Mouse (Mus musculus) stomach, embryonic 16.5 days (tissue): ENCODE measurements around the gene Gm16253. TPM values are rescaled to one million over a fixed set of nuclear protein-coding genes. Genes with fewer than 3 reads are reported as not detected.

Experiments used
- ATAC-seq: fragments of 200-750 bp; cut with Nextera tagmentation; 2 replicates; pipeline ENCODE4 v1.8.0; 2017; ENCODE audit warnings: moderate number of reproducible peaks, moderate TSS enrichment; ENCODE audit not compliant: insufficient read depth, low FRiP score
- H3K27ac ChIP-seq: fragments of 300-500 bp; sonication (generic); 2 replicates; pipeline ENCODE4 v1.5.1; 2014; ENCODE audit warnings: low read length
- H3K27me3 ChIP-seq: fragments of 300-500 bp; sonication (generic); 2 replicates; pipeline ENCODE4 v1.6.1; 2014; ENCODE audit warnings: low read length, control low read depth, mixed read lengths; ENCODE audit not compliant: control insufficient read depth, insufficient read depth
- H3K36me3 ChIP-seq: fragments of 300-500 bp; sonication (generic); 2 replicates; pipeline ENCODE4 v1.6.1; 2014; ENCODE audit warnings: low read length; ENCODE audit not compliant: control insufficient read depth, insufficient read depth
- H3K4me1 ChIP-seq: fragments of 300-500 bp; sonication (generic); 2 replicates; pipeline ENCODE4 v1.6.1; 2014; ENCODE audit warnings: low read length, control low read depth, mixed read lengths; ENCODE audit not compliant: control insufficient read depth, insufficient read depth
- H3K4me2 ChIP-seq: fragments of 300-500 bp; sonication (generic); 2 replicates; pipeline ENCODE4 v1.6.1; 2014; ENCODE audit warnings: low read depth, low read length, mixed read lengths
- H3K4me3 ChIP-seq: fragments of 300-500 bp; sonication (generic); replicated peaks from 2 replicates; pipeline ENCODE4 v1.5.1; 2014; ENCODE audit warnings: mild to moderate bottlenecking, low read length
- H3K9ac ChIP-seq: fragments of 300-500 bp; sonication (generic); 2 replicates; pipeline ENCODE4 v1.6.1; 2014; ENCODE audit warnings: low read length
- H3K9me3 ChIP-seq: fragments of 300-500 bp; sonication (generic); replicated peaks from 2 replicates; pipeline ENCODE4 v1.6.1; 2016; ENCODE audit warnings: low read length, control low read depth; ENCODE audit not compliant: control insufficient read depth
- WGBS: fragments of 180-500 bp; shearing (Covaris S2); extraction: QIAGEN DNeasy Blood & Tissue Kit; methylation state at CpG from one replicate; pipeline ENCODE4 v1.1.7; 2014; 5-methylcytosine and 5-hydroxymethylcytosine counted together
- polyA plus RNA-seq: library from polyadenylated mRNA; unstranded; fragments of >200 nt; fragmentation: Nextera tagmentation; extraction: Ambion mirVana; gene quantifications from 2 replicates; pipeline ENCODE4 v1.2.1, GENCODE M21; 2015

Gm16253 gene
- polyA plus RNA-seq, 1 experiment from 2014 or later = 0.89 TPM

GRCm38 (mm10) chr3:96575272-96575984 is 1.4 kb upstream of the Gm16253 start:
- Histone ChIP-seq H3K9ac (0 out of 2 replicates have a peak overlapping the region, but pooled peaks have one; percentile 11), H3K4me3 (no peak overlapping the region), H3K27ac (peak overlapping the region; percentile 95), H3K27me3 (no peaks in the 10 kb centered on the region), H3K9me3 (no peaks in the 10 kb centered on the region), H3K4me1 (peaks cover 24% of the 10 kb centered on the region), H3K4me2 (no peak overlapping the region; the same call in 1 of the 2 replicates), H3K36me3 (no peaks in the 10 kb centered on the region)
- 82% methylated on average over 8 of the region's 8 CpGs for WGBS
- ATAC-seq = no peak

DNA sequence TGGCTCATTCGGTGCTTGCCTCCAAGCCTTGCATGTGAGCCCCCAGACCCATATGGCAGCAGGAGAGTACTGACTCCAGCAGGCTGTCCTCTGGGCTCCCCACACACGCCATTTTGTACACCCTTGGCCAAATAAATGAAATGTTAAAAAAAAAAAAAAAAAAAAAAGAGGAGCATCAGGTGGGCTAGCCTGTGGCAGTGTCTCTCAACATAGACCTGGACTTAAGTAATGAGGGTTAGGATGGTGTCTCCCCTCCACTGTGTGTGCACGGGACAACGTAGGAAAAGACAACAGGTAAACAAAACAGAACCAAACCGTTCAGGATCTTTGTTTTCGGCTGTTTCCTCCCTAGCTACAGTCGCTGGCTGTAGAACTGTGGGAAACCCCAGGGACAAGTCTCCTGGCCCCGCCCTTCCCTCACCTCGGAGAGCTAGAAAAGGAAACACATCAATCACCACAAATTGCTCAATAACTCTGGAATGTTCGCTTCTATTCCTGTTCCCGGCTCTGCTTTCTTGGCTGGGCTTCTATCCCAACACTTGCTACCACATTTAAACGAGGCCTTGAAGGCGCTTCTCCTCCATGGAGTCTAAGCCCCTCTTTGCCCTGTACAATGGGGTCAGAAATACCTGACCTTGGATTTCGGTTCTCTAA is 652 bp upstream of the Gm16253 start:
- Histone ChIP-seq H3K9ac (peak overlapping the region; percentile 54), H3K4me1 (peaks cover 27% of the 10 kb centered on the region), H3K4me3 (peak overlapping the region; percentile 22), H3K9me3 (no peaks in the 10 kb centered on the region), H3K4me2 (peak overlapping the region; percentile 52), H3K36me3 (no peaks in the 10 kb centered on the region), H3K27ac (peak overlapping the region; percentile 95), H3K27me3 (no peaks in the 10 kb centered on the region)
- 22% methylated on average over 14 of the region's 14 CpGs for WGBS
- peak; percentile 59 for ATAC-seq

GRCm38 (mm10) chr3:96577566-96577965 is 782 bp downstream of the Gm16253 start:
- Histone ChIP-seq H3K4me1 (peaks cover 27% of the 10 kb centered on the region), H3K36me3 (no peaks in the 10 kb centered on the region), H3K27ac (peak overlapping the region; percentile 95), H3K4me3 (no peak overlapping the region), H3K9me3 (no peaks in the 10 kb centered on the region), H3K4me2 (peak overlapping the region; percentile 52), H3K27me3 (no peaks in the 10 kb centered on the region), H3K9ac (peak overlapping the region; percentile 55)
- ATAC-seq = no peak
- whole genome bisulfite sequencing = 73% methylated on average over 4 of the region's 4 CpGs

DNA sequence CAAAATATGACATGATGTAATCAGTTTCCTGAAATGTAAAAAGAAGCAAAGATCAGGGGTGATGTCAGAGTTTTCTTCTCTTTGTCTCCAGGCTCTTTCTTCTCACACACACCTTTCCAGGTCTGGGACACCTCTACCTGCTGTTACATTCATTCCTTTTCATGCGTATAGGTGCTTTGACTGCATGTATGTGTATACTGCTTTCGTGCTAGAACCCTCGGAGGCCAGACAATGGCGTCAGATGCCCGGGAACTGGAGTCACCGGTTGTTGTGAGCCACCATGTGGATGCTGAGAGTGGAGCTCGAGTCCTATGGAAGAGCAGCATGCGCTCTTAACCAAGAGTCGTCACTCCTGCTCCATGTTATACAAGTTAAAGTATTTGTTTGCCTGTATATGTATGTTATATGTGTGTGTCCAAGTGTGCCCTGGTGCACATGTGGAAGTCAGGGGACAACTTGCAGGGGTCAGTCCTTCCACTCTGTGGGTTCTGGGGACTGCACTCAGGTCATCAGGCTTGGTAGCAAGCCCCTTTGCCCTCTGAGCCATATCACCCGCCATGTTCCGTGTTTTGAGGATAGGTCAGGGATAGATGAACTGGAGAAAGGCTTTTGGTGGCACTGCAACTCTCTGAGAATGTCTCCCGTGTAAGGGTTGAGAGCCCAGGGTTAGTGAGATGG is 1.9 kb downstream of the Gm16253 start:
- Histone ChIP-seq H3K27ac (no peak overlapping the region), H3K4me2 (no peak overlapping the region), H3K9me3 (no peaks in the 10 kb centered on the region), H3K4me3 (no peak overlapping the region), H3K36me3 (no peaks in the 10 kb centered on the region), H3K9ac (no peak overlapping the region), H3K27me3 (no peaks in the 10 kb centered on the region), H3K4me1 (peaks cover 27% of the 10 kb centered on the region)
- WGBS = 83% methylated on average over 12 of the region's 12 CpGs
- ATAC-seq = no peak

DNA sequence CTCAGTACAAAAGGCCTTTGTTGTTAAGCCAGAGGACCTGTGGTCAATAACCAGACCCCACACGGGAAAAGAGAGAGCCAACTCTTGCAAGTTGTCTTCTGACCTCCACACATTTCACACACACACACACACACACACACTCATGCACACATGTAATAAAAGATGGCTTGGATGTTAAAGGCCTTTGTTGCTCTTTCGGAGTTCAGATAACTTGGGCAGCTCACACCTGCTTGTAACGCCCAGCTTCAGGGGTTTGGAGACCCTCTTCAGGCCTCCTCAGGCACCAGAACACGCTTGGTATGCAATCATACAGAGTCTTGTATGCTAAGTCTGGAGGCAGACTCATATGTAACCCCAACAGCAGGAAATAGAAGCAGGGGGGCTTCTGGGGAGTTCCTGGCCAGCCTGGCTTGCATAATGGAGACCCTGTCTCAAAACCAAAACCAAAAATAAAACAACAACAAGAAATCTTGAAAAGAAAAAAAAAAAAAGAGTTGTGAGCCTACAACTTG is 2.5 kb downstream of the Gm16253 start:
- Histone ChIP-seq H3K4me1 (peaks cover 27% of the 10 kb centered on the region), H3K27ac (no peak overlapping the region), H3K4me3 (no peak overlapping the region), H3K9me3 (no peaks in the 10 kb centered on the region), H3K4me2 (no peak overlapping the region), H3K27me3 (no peaks in the 10 kb centered on the region), H3K9ac (no peak overlapping the region), H3K36me3 (no peaks in the 10 kb centered on the region)
- WGBS = 78% methylated on average over 4 of the region's 4 CpGs
- ATAC-seq = no peak

DNA sequence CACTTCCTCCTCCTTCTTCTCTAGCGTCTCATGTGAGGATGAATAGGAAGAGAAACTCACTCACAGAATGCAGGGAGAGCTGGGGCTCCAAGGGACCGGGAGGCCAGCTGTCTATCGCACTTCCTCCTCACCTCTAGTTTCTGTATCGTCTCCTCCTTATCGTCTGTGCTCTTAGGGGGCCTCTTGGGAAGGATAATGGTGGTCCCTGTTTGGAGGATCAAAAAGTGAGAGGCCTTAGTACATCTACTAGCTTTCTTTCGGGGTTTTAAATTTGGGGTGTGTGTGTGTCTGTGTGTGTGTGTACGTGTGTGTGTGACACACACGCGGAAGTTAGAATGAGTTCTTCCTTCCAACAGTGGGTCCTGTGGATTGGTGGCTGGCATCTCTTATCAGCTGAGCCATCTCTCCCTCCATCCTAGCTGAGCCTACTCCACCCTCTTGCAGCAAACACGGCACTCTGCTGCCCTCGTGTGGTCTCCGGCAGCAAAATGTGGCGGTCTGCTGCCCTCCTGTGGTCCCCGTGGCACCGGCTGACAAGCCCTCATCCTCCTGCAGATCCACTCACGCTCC is 3.2 kb downstream of the Gm16253 start:
- Histone ChIP-seq H3K9me3 (no peaks in the 10 kb centered on the region), H3K4me2 (peak overlapping the region; percentile 47), H3K36me3 (no peaks in the 10 kb centered on the region), H3K9ac (peak overlapping the region; percentile 68), H3K4me1 (peaks cover 27% of the 10 kb centered on the region), H3K4me3 (peak overlapping the region; percentile 28), H3K27me3 (no peaks in the 10 kb centered on the region), H3K27ac (no peak overlapping the region)
- 14% methylated on average over 16 of the region's 16 CpGs for WGBS
- peak; percentile 51; the same call in 1 of the 2 replicates for ATAC-seq

DNA sequence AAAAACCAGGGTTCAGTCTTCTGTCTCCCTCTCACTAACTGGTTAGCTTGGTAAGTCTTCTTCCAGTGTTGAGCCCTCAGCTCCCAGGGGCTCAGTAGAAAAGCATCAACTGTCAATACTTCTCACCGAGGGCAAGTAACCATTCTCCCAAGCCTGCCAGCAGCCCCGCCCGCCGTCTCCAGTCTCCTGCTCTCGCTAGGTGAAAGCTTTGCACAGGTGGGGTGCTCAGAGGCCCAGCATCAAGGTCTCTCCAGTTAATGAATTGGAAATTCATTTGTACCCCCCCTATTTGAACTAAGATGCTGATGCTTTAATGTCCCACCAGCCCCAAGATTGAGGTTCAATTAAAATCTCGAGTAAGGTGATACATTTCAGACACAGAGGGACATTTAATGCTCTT is 4.4 kb downstream of the Gm16253 start:
- Histone ChIP-seq H3K9ac (peak overlapping the region; percentile 68; the same call in 1 of the 2 replicates), H3K27ac (no peak overlapping the region), H3K4me3 (no peak overlapping the region), H3K4me1 (peaks cover 22% of the 10 kb centered on the region), H3K4me2 (no peak overlapping the region), H3K36me3 (no peaks in the 10 kb centered on the region), H3K27me3 (no peaks in the 10 kb centered on the region), H3K9me3 (no peaks in the 10 kb centered on the region)
- ATAC-seq = no peak
- 58% methylated on average over 6 of the region's 6 CpGs for WGBS

DNA sequence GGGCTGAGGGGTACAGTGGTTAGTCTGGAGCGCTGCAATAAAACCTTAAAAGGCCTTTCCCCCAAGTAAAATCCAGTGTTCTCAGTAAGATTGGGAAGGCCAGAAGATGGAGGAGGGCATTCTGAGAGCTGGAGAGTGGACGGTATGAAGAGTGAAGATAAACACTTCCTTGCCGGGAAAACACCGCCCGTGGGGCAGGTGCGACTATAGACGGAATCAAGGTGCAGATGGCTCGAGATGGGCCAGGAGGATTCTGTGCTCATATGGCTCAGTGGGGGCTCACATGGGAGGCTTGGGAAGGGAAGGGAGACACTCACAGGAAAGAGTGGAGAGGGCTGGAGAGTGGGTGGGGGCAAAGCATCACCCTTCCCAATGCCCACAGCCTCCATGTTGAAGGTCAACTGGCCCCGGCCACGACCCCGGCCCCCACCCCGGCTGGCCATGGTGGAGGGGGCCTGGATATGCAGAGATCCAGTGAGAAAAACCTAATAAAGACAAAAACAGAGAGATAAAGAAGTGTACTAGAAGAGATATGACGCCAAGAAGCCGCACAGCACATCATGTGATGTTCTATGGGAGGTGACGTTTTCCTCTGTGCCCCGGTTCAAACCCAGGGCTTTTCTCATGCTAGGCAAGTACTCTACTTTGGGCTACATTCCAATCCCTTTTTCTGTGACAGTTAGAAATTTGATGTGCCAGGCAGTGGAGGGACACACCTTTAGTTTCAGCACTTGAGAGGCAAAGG is 5.2 kb downstream of the Gm16253 start:
- 80% methylated on average over 16 of the region's 16 CpGs for WGBS
- no peak for ATAC-seq
- no peak overlapping the region for H3K27ac ChIP-seq
- no peaks in the 10 kb centered on the region for H3K36me3 ChIP-seq
- H3K4me1 ChIP-seq = peaks cover 14% of the 10 kb centered on the region
- H3K27me3 ChIP-seq = no peaks in the 10 kb centered on the region
- H3K4me2 ChIP-seq = no peak overlapping the region
- H3K9ac ChIP-seq = no peak overlapping the region
- no peak overlapping the region for H3K4me3 ChIP-seq
- no peaks in the 10 kb centered on the region for H3K9me3 ChIP-seq
